Mouse (Mus musculus) neural tube, embryonic 10.5 days (tissue): Measurements from ENCODE around the gene Celsr1.
"Not testable (repeated sequence)": the region's sequence is repeated elsewhere in the genome, so short reads cannot be mapped to it uniquely, and the experiment has no call there.

Experiments
- DNase-seq: peaks from one replicate; pipeline ENCODE4 v3.0.0-alpha.2; 2017; ENCODE audit warnings: low spot score; ENCODE audit errors: extremely low spot score

Gene Celsr1

GRCm38 (mm10) chr15:85899396-85899795 lies 134.2 kb downstream of the Celsr1 start:
- DNase-seq = no peak

DNA sequence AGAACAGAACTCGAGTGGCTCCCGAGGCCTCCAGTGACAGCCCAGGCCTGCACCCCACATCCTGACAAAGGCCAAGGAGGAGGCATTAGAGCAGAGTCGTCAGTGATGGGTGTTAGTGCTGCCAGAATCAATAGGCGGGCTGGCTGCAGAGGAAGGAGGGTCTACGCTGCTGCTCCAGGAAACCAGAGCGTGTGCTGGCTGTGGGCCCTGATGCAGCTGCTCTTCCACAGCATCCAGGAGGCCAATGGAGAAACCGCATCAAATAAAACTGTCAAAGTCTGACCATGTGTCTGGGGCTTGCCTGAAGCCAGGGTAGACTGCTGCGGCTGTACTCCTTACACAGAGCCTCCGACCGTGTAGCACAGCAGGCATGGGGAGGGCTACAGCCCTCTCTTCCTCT lies 136.5 kb downstream of the Celsr1 start:
- DNase-seq = no peak

GRCm38 (mm10) chr15:85896284-85896683 lies 137.3 kb downstream of the Celsr1 start:
- DNase-seq = peak; percentile 87

- no peak for DNase-seq
Observed at GRCm38 (mm10) chr15:85893871-85894270, 139.7 kb downstream of the Celsr1 start.

- no peak for DNase-seq
Observed at GRCm38 (mm10) chr15:85892498-85893118, 141.0 kb downstream of the Celsr1 start.

GRCm38 (mm10) chr15:85891971-85892370 lies 141.6 kb downstream of the Celsr1 start:
- DNase-seq = no peak

GRCm38 (mm10) chr15:85889235-85889634 lies 144.3 kb downstream of the Celsr1 start:
- DNase-seq = no peak

- no peak for DNase-seq
Observed at GRCm38 (mm10) chr15:85885606-85886005, 148.0 kb downstream of the Celsr1 start.

DNA sequence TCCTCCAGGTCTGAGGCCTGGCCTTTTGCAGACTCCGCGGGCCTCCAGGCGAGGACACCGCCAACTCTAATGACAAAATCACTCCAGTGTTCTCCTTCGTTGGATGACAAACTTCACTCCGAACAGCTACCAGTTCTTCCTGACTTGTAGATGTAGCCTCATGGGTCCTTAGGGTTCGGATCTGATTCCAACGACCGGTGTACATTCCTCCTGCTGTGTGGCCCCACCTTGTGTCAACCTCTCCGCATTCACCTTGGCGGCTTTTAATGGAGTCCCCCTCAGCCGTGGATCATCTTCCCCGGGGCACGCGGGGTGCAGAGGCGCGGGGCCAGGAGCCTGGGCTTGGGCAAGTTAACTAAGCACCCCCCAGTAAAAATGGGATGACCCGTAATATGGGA lies 154.1 kb downstream of the Celsr1 start:
- DNase-seq = no peak

DNA sequence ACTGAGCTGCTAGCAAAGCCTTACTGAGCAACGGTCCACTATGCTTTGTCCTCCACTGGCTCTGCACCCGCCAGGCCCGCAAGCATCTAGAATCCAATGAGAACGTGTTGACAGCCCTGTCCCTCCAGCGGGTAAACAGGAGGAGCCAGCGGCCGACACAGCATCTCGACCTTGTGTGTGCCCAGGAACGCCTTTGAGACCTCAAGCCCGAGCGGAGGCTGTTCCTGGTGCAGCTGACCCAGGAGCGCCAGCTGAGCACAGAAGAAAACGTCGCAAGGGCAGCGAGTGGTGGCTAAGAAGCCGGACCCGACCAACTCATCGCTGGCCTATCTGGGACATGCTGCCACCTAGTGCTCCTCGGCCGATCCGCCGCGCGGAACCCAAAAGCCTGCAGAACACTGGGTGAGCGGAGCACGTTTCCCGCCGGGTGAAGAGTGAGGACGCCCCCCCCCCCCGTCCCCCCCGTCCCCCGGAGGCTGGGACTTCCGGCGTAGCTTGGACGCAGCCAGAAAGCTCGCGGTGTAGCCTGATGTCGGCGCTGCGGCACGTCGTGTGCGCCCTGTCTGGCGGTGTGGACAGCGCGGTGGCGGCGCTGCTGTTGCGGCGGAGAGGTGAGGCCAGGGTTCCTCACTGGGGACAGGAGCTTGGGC lies 154.6 kb downstream of the Celsr1 start, which contains the start of gene Trmu:
Trmu (plus strand) TSS at position 465 of the 650 bp plus-strand sequence.
- DNase-seq = peak; percentile 92

GRCm38 (mm10) chr15:85877336-85877735 lies 156.2 kb downstream of the Celsr1 start:
- no peak for DNase-seq

DNA sequence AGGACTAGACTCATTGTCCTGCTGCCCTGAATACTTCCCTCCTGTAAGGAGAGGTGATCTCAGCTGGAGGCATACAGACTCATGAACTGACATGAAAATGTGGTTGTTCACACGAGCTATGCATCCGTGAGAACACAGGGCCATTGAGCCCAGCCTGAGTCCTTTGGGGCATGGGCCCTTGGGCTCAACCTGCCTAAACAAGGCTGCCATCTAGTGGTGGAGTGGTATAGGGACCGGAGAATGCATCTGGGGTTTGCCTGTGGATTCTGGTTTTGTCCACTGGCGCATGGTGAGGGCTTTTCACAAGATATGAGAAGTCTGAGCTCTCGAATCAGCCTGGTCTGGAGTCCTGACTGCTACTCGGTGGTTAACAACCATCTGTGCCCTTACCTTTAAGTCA lies 165.9 kb downstream of the Celsr1 start:
- peak; percentile 63 for DNase-seq

DNA sequence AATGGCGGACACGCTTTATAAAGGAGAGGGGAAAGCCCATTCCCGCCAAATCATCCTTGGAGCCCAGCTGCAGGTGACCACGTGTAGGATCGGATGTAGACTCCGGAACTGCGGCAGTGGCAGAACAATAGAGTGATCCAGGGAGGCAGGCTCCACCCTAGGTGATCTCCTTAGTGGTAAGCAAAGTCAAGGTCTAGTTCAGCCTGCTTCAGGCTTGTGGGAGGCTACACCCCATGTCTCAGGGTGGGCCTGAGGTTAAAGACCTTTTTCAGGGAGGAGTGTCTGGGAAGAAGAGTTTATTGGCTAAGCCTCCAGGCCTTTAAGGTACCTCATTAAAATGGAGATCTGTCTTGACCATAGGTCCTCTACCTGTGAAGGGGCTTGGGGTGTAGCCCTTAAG lies 167.7 kb downstream of the Celsr1 start:
- not testable (repeated sequence) for DNase-seq

GRCm38 (mm10) chr15:85859490-85860031 lies 174.0 kb downstream of the Celsr1 start, which contains the start of gene Gtse1:
Gene Gtse1 (plus strand): TSS chr15:85859745.
- DNase-seq = peak; percentile 90

- DNase-seq = no peak
Observed at GRCm38 (mm10) chr15:85858980-85859489, 174.5 kb downstream of the Celsr1 start.

DNA sequence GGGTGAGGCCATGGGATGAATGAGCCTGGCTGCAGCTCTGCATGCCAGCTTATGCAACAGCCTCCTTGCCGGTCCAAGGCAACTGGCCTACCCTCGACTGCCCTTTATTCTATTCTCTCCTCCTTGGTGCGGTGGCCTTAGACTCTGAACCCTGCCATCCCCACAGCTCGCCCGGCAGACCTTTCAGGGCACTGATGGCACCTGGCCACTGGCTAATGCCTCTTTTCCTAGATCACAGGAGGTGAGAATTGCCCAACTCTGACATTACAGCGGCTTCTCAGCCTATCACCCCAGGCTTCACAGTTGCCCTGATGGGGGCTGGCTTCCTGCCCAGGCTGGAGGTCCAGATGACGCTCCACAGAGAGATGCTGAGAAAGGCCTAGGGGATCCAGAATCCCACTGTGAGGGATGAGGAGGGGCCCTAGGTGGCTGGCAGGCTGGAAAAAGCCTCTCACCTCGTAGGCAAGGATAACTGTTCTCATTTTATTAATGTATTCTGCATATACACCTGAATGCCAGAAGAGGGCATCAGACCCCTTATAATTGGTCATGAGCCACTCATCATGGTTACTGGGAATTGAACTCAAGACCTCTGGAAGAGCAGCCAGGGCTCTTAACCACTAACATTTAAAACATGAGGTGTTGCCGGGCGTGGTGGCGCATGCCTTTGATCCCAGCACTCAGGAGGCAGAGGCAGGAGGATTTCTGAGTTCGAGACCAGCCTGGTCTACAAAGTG lies 181.8 kb downstream of the Celsr1 start:
- DNase-seq = no peak
